Comparison of ENCODE assay signal across 8 mouse cellular contexts in genomic region chr19:42341183-42341582, GRCm38 (mm10).
A peak's percentile ranks its signal among the peaks of the same experiment; 100 is the strongest.
DNase-seq lines count a peak whose midpoint lies in the region; ATAC-seq lines count a peak whose summit lies in the region.

No protein-coding gene starts in this region.

- no peak overlapping the region for H3K27ac ChIP-seq in hindbrain, embryonic 10.5 days
- no peak overlapping the region for H3K27ac ChIP-seq in hindbrain, embryonic 14.5 days

- ATAC-seq in hindbrain, embryonic 14.5 days (ENCODE audit: low FRiP score): no peak

- H3K4me1 ChIP-seq in hindbrain, embryonic 10.5 days (replicated peaks): no peaks in the 10 kb centered on the region
- H3K4me1 ChIP-seq in hindbrain, embryonic 14.5 days (replicated peaks; ENCODE audit: control insufficient read depth, insufficient read depth, low read length): no peaks in the 10 kb centered on the region

- DNase-seq in hindbrain, embryonic 10.5 days (ENCODE audit: low spot score): peak; percentile 51
- no peak for DNase-seq in hindbrain, embryonic 14.5 days (ENCODE audit: low spot score)
- DNase-seq in ovary, postnatal 36 days (ENCODE audit: low spot score): peak; percentile 16
- no peak for DNase-seq in ovary, postnatal 10 days (ENCODE audit: low spot score)
- DNase-seq in brain, adult 2 months (ENCODE audit: low read depth, low spot score): peak; percentile 41
- peak; percentile 54 for DNase-seq in retina, embryonic 14.5 days (ENCODE audit: low spot score)
- DNase-seq in cerebellum, adult 8-10 months: no peak
- DNase-seq in cerebellum, adult 9-11 months: no peak

- no peaks in the 10 kb centered on the region for H3K36me3 ChIP-seq in hindbrain, embryonic 10.5 days
- H3K36me3 ChIP-seq in hindbrain, embryonic 14.5 days (replicated peaks; ENCODE audit: control insufficient read depth, insufficient read depth): no peaks in the 10 kb centered on the region

- H3K4me2 ChIP-seq in hindbrain, embryonic 14.5 days (replicated peaks): no peak overlapping the region

- no peaks in the 10 kb centered on the region for H3K27me3 ChIP-seq in hindbrain, embryonic 10.5 days (ENCODE audit: insufficient read depth, poor library complexity, severe bottlenecking)
- no peaks in the 10 kb centered on the region for H3K27me3 ChIP-seq in hindbrain, embryonic 14.5 days (ENCODE audit: control insufficient read depth, insufficient read depth, low read length)

- no peak overlapping the region for H3K9ac ChIP-seq in hindbrain, embryonic 14.5 days

- 46% methylated on average over 6 of the region's 6 CpGs for WGBS in hindbrain, embryonic 10.5 days
- 45% methylated on average over 6 of the region's 6 CpGs for WGBS in hindbrain, embryonic 14.5 days

- H3K4me3 ChIP-seq in hindbrain, embryonic 10.5 days: no peak overlapping the region
- no peak overlapping the region for H3K4me3 ChIP-seq in hindbrain, embryonic 14.5 days (replicated peaks; ENCODE audit: low read length)

- no peaks in the 10 kb centered on the region for H3K9me3 ChIP-seq in hindbrain, embryonic 10.5 days
- no peaks in the 10 kb centered on the region for H3K9me3 ChIP-seq in hindbrain, embryonic 14.5 days (ENCODE audit: control insufficient read depth, low read length)

Comparison
In these comparisons a context has a peak if more than half of its experiments do, and no peak if none do; other contexts are left out.
1. DNase-seq: peak in hindbrain, embryonic 10.5 days (single experiment), ovary, postnatal 36 days (single experiment), brain, adult 2 months (single experiment) and retina, embryonic 14.5 days (single experiment); none in hindbrain, embryonic 14.5 days (single experiment), ovary, postnatal 10 days (single experiment), cerebellum, adult 8-10 months (single experiment) and cerebellum, adult 9-11 months (single experiment).